Mouse (Mus musculus): Measurements from ENCODE around the gene Tie1.

DNA sequence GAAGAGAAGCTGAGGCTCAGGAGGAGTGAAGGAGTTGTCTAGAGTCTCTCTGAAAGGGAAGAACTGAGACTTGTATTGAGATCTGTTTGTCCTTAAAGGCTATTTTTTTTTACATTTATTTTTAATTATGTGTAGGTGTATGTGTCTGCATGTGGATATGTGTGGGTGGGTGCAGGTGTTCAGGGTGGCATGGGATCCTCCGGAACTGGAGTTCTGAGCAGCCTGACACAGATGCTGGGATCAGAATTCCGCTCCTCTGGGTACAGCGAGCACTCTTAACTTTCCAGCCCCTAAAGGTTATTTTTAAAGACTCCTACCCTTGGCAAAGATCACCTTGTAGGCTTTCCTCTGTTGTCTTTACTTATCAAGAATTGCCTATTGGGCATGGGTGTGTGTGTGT, 24.9 kb downstream of the Tie1 start:
- TF ChIP-seq CTCF (IDR thresholded peaks at IDR 0.05; ENCODE audit: insufficient read depth, low read length) (no peak), POLR2A (IDR thresholded peaks at IDR 0.05; ENCODE audit: borderline replicate concordance, extremely low read depth, low read depth, low read length) (no peak)
